Mouse (Mus musculus): ENCODE data around the gene Olfr1269. TPM values are rescaled to one million over a fixed set of nuclear protein-coding genes. Genes with fewer than 3 reads are reported as not detected.

Gene Olfr1269
- not detected for polyA plus RNA-seq (2017; shearing (Covaris generic))

DNA sequence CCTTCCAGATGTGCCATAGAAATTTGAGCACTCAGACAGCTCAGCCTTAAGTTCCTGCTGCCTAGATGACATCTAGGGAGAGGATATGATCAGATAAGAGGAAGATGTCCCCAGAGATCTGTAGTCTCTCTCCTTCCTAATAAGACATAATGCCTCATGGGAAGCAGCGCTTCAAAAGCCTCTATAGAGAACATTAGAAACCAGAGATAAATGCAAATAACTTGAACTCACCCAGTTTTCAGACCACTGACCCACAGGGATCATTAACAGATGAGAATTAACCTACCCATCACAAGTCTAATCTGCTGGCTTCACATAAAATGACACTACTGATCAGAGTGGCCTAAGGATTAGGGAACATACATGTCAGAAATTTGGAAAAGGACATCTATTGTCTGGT lies at the start of gene Olfr1269:
Olfr1269 (minus strand) TSS at position 101 of the 400 bp plus-strand sequence.

DNA sequence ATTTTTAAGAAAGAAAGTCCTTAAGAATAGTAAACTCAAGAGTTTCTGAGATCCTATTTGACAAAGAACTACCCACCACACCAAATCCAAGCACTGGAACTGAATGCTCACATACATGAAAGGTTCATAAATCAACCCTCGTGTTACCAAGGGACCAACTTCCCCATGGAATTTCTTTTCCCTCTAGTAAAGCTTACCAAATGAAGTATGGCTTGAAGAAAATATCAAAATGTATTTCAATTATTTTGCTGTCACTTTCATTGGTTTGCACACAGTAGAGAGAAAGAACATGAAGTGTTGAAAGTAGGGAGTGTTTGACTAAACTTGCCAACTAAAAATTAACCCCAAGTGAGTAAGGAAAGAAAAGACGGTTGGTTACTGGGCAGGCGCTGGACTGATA lies 31.8 kb upstream of the Olfr1269 start, which contains the start of gene Olfr1270:
Olfr1270 (minus strand) TSS at position 101 of the 400 bp plus-strand sequence.

DNA sequence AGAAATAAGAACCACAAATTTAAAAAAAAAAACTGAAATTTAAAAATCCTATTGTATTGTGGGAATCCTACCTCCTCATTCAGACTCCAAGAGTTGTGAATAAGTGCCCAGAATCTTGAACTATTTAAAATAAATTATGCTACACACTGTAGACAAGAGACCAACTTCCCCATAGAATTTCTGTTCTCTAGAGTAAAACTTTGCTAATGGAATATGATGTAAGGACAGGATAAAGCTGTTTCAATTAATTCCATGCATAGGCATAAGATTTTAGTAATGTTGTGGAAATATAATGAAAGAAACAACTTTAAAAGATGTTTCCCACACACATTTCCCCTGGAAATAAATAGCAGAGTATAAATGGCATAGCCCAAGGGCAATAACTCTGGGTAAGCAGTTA lies 21.0 kb upstream of the Olfr1269 start, which contains the start of gene Olfr32:
Olfr32 (minus strand) TSS at position 101 of the 400 bp plus-strand sequence.

Other genes with a start within 250 kb of the Olfr1269 start
- gene Olfr1257, start 243.0 kb downstream of the Olfr1269 start, polyA plus RNA-seq (2017; shearing (Covaris generic)): not detected
- gene Olfr1258, start 194.1 kb downstream of the Olfr1269 start, polyA plus RNA-seq (2017; shearing (Covaris generic)): 0.11 TPM
- not detected for gene Olfr1259, start 172.7 kb downstream of the Olfr1269 start, polyA plus RNA-seq (2017; shearing (Covaris generic))
- gene Olfr1260, start 147.1 kb downstream of the Olfr1269 start, polyA plus RNA-seq (2017; shearing (Covaris generic)): not detected
- gene Olfr1261, start 130.2 kb downstream of the Olfr1269 start, polyA plus RNA-seq (2017; shearing (Covaris generic)): not detected
- not detected for gene Olfr1262, start 121.3 kb downstream of the Olfr1269 start, polyA plus RNA-seq (2017; shearing (Covaris generic))
- gene Olfr1263, start 109.3 kb downstream of the Olfr1269 start, polyA plus RNA-seq (2017; shearing (Covaris generic)): not detected
- gene Olfr1264, start 95.8 kb downstream of the Olfr1269 start, polyA plus RNA-seq (2017; shearing (Covaris generic)): not detected
- not detected for gene Olfr1265, start 86.1 kb downstream of the Olfr1269 start, polyA plus RNA-seq (2017; shearing (Covaris generic))
- not detected for gene Olfr140, start 57.8 kb downstream of the Olfr1269 start, polyA plus RNA-seq (2017; shearing (Covaris generic))
- gene Olfr32, start 20.9 kb upstream of the Olfr1269 start, polyA plus RNA-seq (2017; shearing (Covaris generic)): not detected
- not detected for gene Olfr1270, start 31.7 kb upstream of the Olfr1269 start, polyA plus RNA-seq (2017; shearing (Covaris generic))
- gene Olfr1506, start 103.1 kb upstream of the Olfr1269 start, polyA plus RNA-seq (2017; shearing (Covaris generic)): not detected
- not detected for gene Olfr142, start 136.2 kb upstream of the Olfr1269 start, polyA plus RNA-seq (2017; shearing (Covaris generic))
- 0.05 TPM for gene Olfr1271, start 149.6 kb upstream of the Olfr1269 start, polyA plus RNA-seq (2017; shearing (Covaris generic))
- gene Olfr1272, start 171.4 kb upstream of the Olfr1269 start, polyA plus RNA-seq (2017; shearing (Covaris generic)): not detected
- not detected for gene Gm13769, start 200.8 kb upstream of the Olfr1269 start, polyA plus RNA-seq (2017; shearing (Covaris generic))